20 mouse cellular contexts compared by ENCODE assay signal in the genomic region with DNA sequence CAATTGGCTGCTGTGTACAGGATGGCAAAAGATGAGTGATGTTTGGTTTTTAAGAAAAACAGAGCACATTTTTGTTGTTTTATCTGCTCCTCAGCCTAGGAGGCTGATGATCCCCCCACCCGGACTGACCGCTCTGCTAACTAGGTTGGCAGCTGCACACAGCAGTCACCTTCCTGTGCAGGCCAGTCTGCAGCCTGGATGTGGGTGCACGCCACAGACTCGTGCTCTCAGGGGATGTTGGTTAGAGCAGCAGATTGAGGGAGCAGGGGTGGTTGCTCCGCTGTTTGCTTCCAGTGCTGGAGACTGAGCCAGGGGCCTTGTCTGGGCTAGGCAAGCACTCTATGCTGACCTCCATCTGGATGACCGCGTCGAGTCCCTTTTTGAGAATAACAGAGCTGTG. TPM values are rescaled to one million over a fixed set of nuclear protein-coding genes. Genes with fewer than 3 reads are reported as not detected.
A peak's percentile ranks its signal among the peaks of the same experiment; 100 is the strongest.
DNase-seq lines count a peak whose midpoint lies in the region; TF ChIP-seq lines count a peak whose summit lies in the region.
"Had no signal": no experiment of that assay in that cellular context is flagged by ENCODE, and none has a peak within 500 bp of the region (broad histone marks: within the 10 kb centered on the region; RNA-seq: fewer than 3 reads in every experiment).

No protein-coding gene starts in this region.

- H3K4me1 ChIP-seq in heart, adult 2 months (ENCODE audit: control insufficient read depth, insufficient read depth, low read length) = peaks cover 12% of the 10 kb centered on the region
- peaks cover 4 to 14% of the 10 kb centered on the region in 2 experiments; a peak in 2 of 4 replicates for H3K4me1 ChIP-seq in ES-E14 (ENCODE audit: control insufficient read depth in 2 of 2, insufficient read depth in 2 of 2, low read length in 2 of 2, poor library complexity in 1 of 2)

- H3K27me3 ChIP-seq in heart, adult 2 months (ENCODE audit: control insufficient read depth, insufficient read depth, low read length) = no peaks in the 10 kb centered on the region
- H3K27me3 ChIP-seq: limb, embryonic 12.5 days; liver, embryonic 12.5 days had no signal

- peak overlapping the region; percentile 30; the same call in 1 of the 2 replicates for H3K9ac ChIP-seq in heart, adult 2 months (ENCODE audit: low read depth, low read length)
- peak overlapping the region; percentile 31; the same call in 1 of the 2 replicates for H3K9ac ChIP-seq in ES-E14 (ENCODE audit: insufficient read depth, low read depth, low read length, poor library complexity, severe bottlenecking)
- H3K9ac ChIP-seq: hindbrain, embryonic 14.5 days; limb, embryonic 12.5 days; liver, embryonic 12.5 days; lung, embryonic 14.5 days had no signal

- H3K36me3 ChIP-seq in heart, adult 2 months (ENCODE audit: control insufficient read depth, insufficient read depth, low read length) = no peaks in the 10 kb centered on the region; the same call in 1 of the 2 replicates
- H3K36me3 ChIP-seq in ES-E14 (ENCODE audit: control insufficient read depth, insufficient read depth, low read length, poor library complexity, severe bottlenecking) = peaks cover 8% of the 10 kb centered on the region; the same call in 1 of the 2 replicates

- in situ Hi-C loops in ES-E14 (cut with MboI; ENCODE audit: low sequenced_read_pairs in 2 of 2, unreplicated experiment in 2 of 2) = no loop called here

- no peak for TF ChIP-seq CTCF in heart, adult 2 months (IDR thresholded peaks at IDR 0.05)

- peak in 1 of 2 experiments; percentile 21 for DNase-seq in heart, adult 2 months
- no peak for DNase-seq in heart, postnatal 10 days
- DNase-seq in 416B (ENCODE audit: low read depth) = peak; percentile 44
- no peak for DNase-seq in ES-E14 (ENCODE audit: low read depth, low spot score)
- DNase-seq in thymus, adult 18-20 months = peak; percentile 38 to 43
- DNase-seq in testis, postnatal 14 days (ENCODE audit: low spot score) = no peak
- DNase-seq in gastrocnemius, postnatal 10 days = no peak
- DNase-seq in lung, adult 18-20 months = no peak
- DNase-seq: cerebellum, adult 9-11 months; embryo, embryonic 11 days; kidney, adult 9 months; kidney, postnatal 36 days; layer of hippocampus, adult 9-11 months; lung, embryonic 14.5 days; lung, postnatal 36 days had no signal

- TF ChIP-seq POLR2A in heart, adult 2 months (IDR thresholded peaks at IDR 0.05; ENCODE audit: insufficient read depth, low read depth, low read length) = no peak

- intact Hi-C loops in heart, adult 2 months (cut with DNase I) = loop anchor here (5.0 kb wide), 1 partner anchor 32 kb away; no protein-coding TSS in a partner anchor
- intact Hi-C loops in heart, postnatal 10 days (cut with DNase I) = loop anchor here (2.0 to 5.0 kb wide), 2 partner anchors 23 to 62 kb away; a partner anchor contains a TSS

- no peaks in the 10 kb centered on the region for H3K9me3 ChIP-seq in ES-E14 (ENCODE audit: control insufficient read depth, insufficient read depth, low read depth, low read length)
- H3K9me3 ChIP-seq: heart, embryonic 10.5 days; limb, embryonic 12.5 days; liver, embryonic 12.5 days; midbrain, embryonic 10.5 days had no signal

- 61% methylated on average over 8 of the region's 8 CpGs for WGBS in heart, adult 2 months

- H3K4me3 ChIP-seq in heart, adult 2 months = no peak overlapping the region
- no peak overlapping the region for H3K4me3 ChIP-seq in ES-E14 (ENCODE audit: insufficient read depth in 1 of 2, low read depth in 1 of 2, low read length in 2 of 2, poor library complexity in 1 of 2, severe bottlenecking in 1 of 2)
- H3K4me3 ChIP-seq: heart, embryonic 10.5 days; limb, embryonic 12.5 days; liver, embryonic 12.5 days; midbrain, embryonic 10.5 days had no signal

- peaks cover 12% of the 10 kb centered on the region for H3K79me2 ChIP-seq in heart, adult 2 months (replicated peaks; ENCODE audit: control insufficient read depth, insufficient read depth, low read length)

- peak overlapping the region; percentile 9; the same call in 1 of the 2 replicates for H3K27ac ChIP-seq in heart, adult 2 months
- H3K27ac ChIP-seq in ES-E14 (ENCODE audit: insufficient read depth, low read depth, low read length, poor library complexity, severe bottlenecking) = no peak overlapping the region
- H3K27ac ChIP-seq: heart, embryonic 10.5 days; hindbrain, embryonic 14.5 days; limb, embryonic 12.5 days; liver, embryonic 12.5 days; midbrain, embryonic 10.5 days had no signal

- no peak for TF ChIP-seq EP300 in heart, adult 2 months (IDR thresholded peaks at IDR 0.05; ENCODE audit: insufficient read depth, low read depth, low read length)

TF ChIP-seq in ES-E14, 5 proteins besides CTCF, POLR2A, EP300 and RAD21:
- TF ChIP-seq ZC3H11A (IDR thresholded peaks at IDR 0.05; ENCODE audit: borderline replicate concordance, low read depth, low read length) (no peak), HCFC1 (IDR thresholded peaks at IDR 0.05; ENCODE audit: borderline replicate concordance, insufficient read depth, low read length) (no peak), ZNF384 (IDR thresholded peaks at IDR 0.05; ENCODE audit: low read depth, low read length) (no peak), CHD2 (IDR thresholded peaks at IDR 0.05; ENCODE audit: low read depth, low read length) (no peak), MAFK (IDR thresholded peaks at IDR 0.05; ENCODE audit: insufficient read depth, low read depth, low read length) (no peak)

RNA-seq across cellular contexts. Expression of a gene that starts 4.7 kb away (rescaled TPM):
- total RNA-seq in heart, adult 2 months (2021) = 10 to 100 TPM; 31.4 to 32.9 TPM
- polyA plus RNA-seq in heart, adult 2 months (2012; rRNA removed) = 21.3 and 32.2 TPM in 2 replicates
- 10 to 100 TPM; 54.4 to 55.6 TPM for total RNA-seq in heart, postnatal 10 days (2021)
- 62.4 and 66.4 TPM in 2 replicates for total RNA-seq in ES-E14 (2012; rRNA removed)
- 10 to 100 TPM; 37.1 to 39.5 TPM for total RNA-seq in gastrocnemius, postnatal 10 days (2021)

RNA-seq across cellular contexts. Expression of a gene that starts 5.5 kb away (rescaled TPM):
- 10 to 100 TPM; 27.6 to 28.7 TPM for total RNA-seq in heart, adult 2 months (2021)
- 32.6 and 35.3 TPM in 2 replicates for polyA plus RNA-seq in heart, adult 2 months (2012; rRNA removed)
- 10 to 100 TPM; 48.0 to 52.2 TPM for total RNA-seq in heart, postnatal 10 days (2021)
- 29.8 and 30.3 TPM in 2 replicates for total RNA-seq in ES-E14 (2012; rRNA removed)
- total RNA-seq in gastrocnemius, postnatal 10 days (2021) = 10 to 100 TPM; 25.5 to 31.9 TPM

RNA-seq across cellular contexts. Expression of a gene that starts 53.5 kb away (rescaled TPM):
- 1 to 10 TPM; 3.2 to 4.9 TPM for total RNA-seq in heart, adult 2 months (2021)
- 4.3 and 7.4 TPM in 2 replicates for polyA plus RNA-seq in heart, adult 2 months (2012; rRNA removed)
- total RNA-seq in heart, postnatal 10 days (2021) = 10 to 100 TPM; 15.5 to 17.8 TPM
- 103 and 139 TPM in 2 replicates for total RNA-seq in ES-E14 (2012; rRNA removed)
- total RNA-seq in gastrocnemius, postnatal 10 days (2021) = 10 to 100 TPM; 18.2 to 18.9 TPM

Comparison
In these comparisons a context has a peak if more than half of its experiments do, and no peak if none do; other contexts are left out.
1. DNase-seq: peak in 416B (single experiment) and thymus, adult 18-20 months (2 of 2); none in heart, postnatal 10 days (0 of 2), ES-E14 (single experiment), testis, postnatal 14 days (single experiment), gastrocnemius, postnatal 10 days (single experiment) and lung, adult 18-20 months (0 of 2).